Mouse (Mus musculus): ENCODE data around the gene Naaa.

Naaa gene

GRCm38 (mm10) chr5:92277437-92278394 is at the start of gene Naaa:
Gene Naaa (minus strand): TSS chr5:92278170.
- DNase-seq (ENCODE audit: low spot score) = peak; percentile 73

GRCm38 (mm10) chr5:92327367-92327766 is 49.4 kb upstream of the Naaa start:
- no peak for DNase-seq (ENCODE audit: low spot score)

GRCm38 (mm10) chr5:92323264-92323663 is 45.3 kb upstream of the Naaa start:
- peak; percentile 21 for DNase-seq (ENCODE audit: low spot score)

- no peak for DNase-seq (ENCODE audit: low spot score)
These were observed 44.6 kb upstream of the Naaa start for GRCm38 (mm10) chr5:92322612-92323011.

GRCm38 (mm10) chr5:92321631-92322400 is 43.8 kb upstream of the Naaa start:
- DNase-seq (ENCODE audit: low spot score) = no peak

GRCm38 (mm10) chr5:92318596-92318995 is 40.6 kb upstream of the Naaa start:
- DNase-seq (ENCODE audit: low spot score) = no peak

- no peak for DNase-seq (ENCODE audit: low spot score)
These were observed 40.1 kb upstream of the Naaa start for GRCm38 (mm10) chr5:92318119-92318518.

GRCm38 (mm10) chr5:92313776-92314175 is 35.8 kb upstream of the Naaa start:
- DNase-seq (ENCODE audit: low spot score) = no peak

- peak; percentile 81 for DNase-seq (ENCODE audit: low spot score)
These were observed 34.2 kb upstream of the Naaa start for GRCm38 (mm10) chr5:92312046-92312715.

- peak; percentile 84 for DNase-seq (ENCODE audit: low spot score)
These were observed 31.9 kb upstream of the Naaa start, which contains the start of gene Sdad1 for GRCm38 (mm10) chr5:92309681-92310511. Gene Sdad1 (minus strand): TSS chr5:92310479.

- DNase-seq (ENCODE audit: low spot score) = no peak
These were observed 26.3 kb upstream of the Naaa start for GRCm38 (mm10) chr5:92304291-92304690.

- DNase-seq (ENCODE audit: low spot score) = no peak
These were observed 24.3 kb upstream of the Naaa start for GRCm38 (mm10) chr5:92302149-92302840.

GRCm38 (mm10) chr5:92294525-92294924 is 16.6 kb upstream of the Naaa start:
- DNase-seq (ENCODE audit: low spot score) = no peak

- no peak for DNase-seq (ENCODE audit: low spot score)
These were observed 13.9 kb upstream of the Naaa start for GRCm38 (mm10) chr5:92291652-92292414.

- DNase-seq (ENCODE audit: low spot score) = no peak
These were observed 9.9 kb upstream of the Naaa start for GRCm38 (mm10) chr5:92287840-92288239.

- DNase-seq (ENCODE audit: low spot score) = no peak
These were observed 5.1 kb upstream of the Naaa start for GRCm38 (mm10) chr5:92283107-92283506.

- DNase-seq (ENCODE audit: low spot score) = no peak
These were observed 4.6 kb upstream of the Naaa start for GRCm38 (mm10) chr5:92282571-92282970.

GRCm38 (mm10) chr5:92278942-92279537 is 1.1 kb upstream of the Naaa start:
- DNase-seq (ENCODE audit: low spot score) = no peak

- no peak for DNase-seq (ENCODE audit: low spot score)
These were observed 7.5 kb downstream of the Naaa start for GRCm38 (mm10) chr5:92270496-92270895.

Data from urinary bladder, postnatal 25 days (tissue).